Mouse (Mus musculus) liver, embryonic 15.5 days (tissue): Measurements from ENCODE around the gene Crb1. TPM values are rescaled to one million over a fixed set of nuclear protein-coding genes. Genes with fewer than 3 reads are reported as not detected.

ENCODE experiments used
- ATAC-seq: fragments of 200-750 bp; cut with Nextera tagmentation; 2 replicates; pipeline ENCODE4 v1.8.0; 2017; ENCODE audit warnings: moderate number of reproducible peaks, mild to moderate bottlenecking, moderate library complexity; ENCODE audit not compliant: insufficient read depth
- H3K27ac ChIP-seq: fragments of 300-500 bp; sonication (generic); replicated peaks from 2 replicates; pipeline ENCODE4 v1.5.1; 2015; ENCODE audit warnings: mild to moderate bottlenecking, inconsistent platforms
- H3K27me3 ChIP-seq: fragments of 300-500 bp; sonication (generic); 2 replicates; pipeline ENCODE4 v1.6.1; 2015; ENCODE audit warnings: mild to moderate bottlenecking, inconsistent platforms
- H3K36me3 ChIP-seq: fragments of 300-500 bp; sonication (generic); replicated peaks from 2 replicates; pipeline ENCODE4 v1.6.1; 2015; ENCODE audit warnings: moderate library complexity, mild to moderate bottlenecking, inconsistent platforms
- H3K4me1 ChIP-seq: fragments of 300-500 bp; sonication (generic); replicated peaks from 2 replicates; pipeline ENCODE4 v1.6.1; 2015; ENCODE audit warnings: inconsistent platforms
- H3K4me2 ChIP-seq: fragments of 300-500 bp; sonication (generic); 2 replicates; pipeline ENCODE4 v1.6.1; 2015; ENCODE audit warnings: moderate library complexity, mild to moderate bottlenecking, inconsistent platforms
- H3K4me3 ChIP-seq: fragments of 300-500 bp; sonication (generic); replicated peaks from 2 replicates; pipeline ENCODE4 v1.5.1; 2015; ENCODE audit warnings: mild to moderate bottlenecking, inconsistent platforms
- H3K9ac ChIP-seq: fragments of 300-500 bp; sonication (generic); 2 replicates; pipeline ENCODE4 v1.6.1; 2015; ENCODE audit warnings: moderate library complexity, mild to moderate bottlenecking, inconsistent platforms
- H3K9me3 ChIP-seq: fragments of 300-500 bp; sonication (generic); replicated peaks from 2 replicates; pipeline ENCODE4 v1.6.1; 2016; ENCODE audit warnings: inconsistent platforms
- WGBS: fragments of 180-500 bp; shearing (Covaris S2); methylation state at CpG from one replicate; pipeline ENCODE4 v1.1.7; 2015; ENCODE audit warnings: mixed read lengths; ENCODE audit not compliant: insufficient replicate concordance; 5-methylcytosine and 5-hydroxymethylcytosine counted together
- polyA plus RNA-seq: library from polyadenylated mRNA; unstranded; fragments of >200 nt; fragmentation: Nextera tagmentation; extraction: Ambion mirVana; gene quantifications from 2 replicates; pipeline ENCODE4 v1.2.1, GENCODE M21; 2015

Crb1 gene
- polyA plus RNA-seq, 1 experiment from 2014 or later: not detected

- H3K4me1 ChIP-seq: no peaks in the 10 kb centered on the region
- ATAC-seq: no peak
- no peaks in the 10 kb centered on the region for H3K27me3 ChIP-seq
- no peak overlapping the region for H3K4me2 ChIP-seq
- H3K9ac ChIP-seq: no peak overlapping the region
- no peaks in the 10 kb centered on the region for H3K9me3 ChIP-seq
- WGBS: 54% methylated on average over 4 of the region's 4 CpGs
- no peak overlapping the region for H3K27ac ChIP-seq
- no peak overlapping the region for H3K4me3 ChIP-seq
- H3K36me3 ChIP-seq: no peaks in the 10 kb centered on the region
Measured at GRCm38 (mm10) chr1:139210505-139210904, 166.4 kb downstream of the Crb1 start.

- no peak overlapping the region for H3K4me2 ChIP-seq
- H3K9ac ChIP-seq: no peak overlapping the region
- no peaks in the 10 kb centered on the region for H3K9me3 ChIP-seq
- no peaks in the 10 kb centered on the region for H3K36me3 ChIP-seq
- H3K27ac ChIP-seq: no peak overlapping the region
- no peaks in the 10 kb centered on the region for H3K27me3 ChIP-seq
- WGBS: 56% methylated on average over 7 of the region's 7 CpGs
- H3K4me1 ChIP-seq: no peaks in the 10 kb centered on the region
- ATAC-seq: no peak
- H3K4me3 ChIP-seq: no peak overlapping the region
Measured at GRCm38 (mm10) chr1:139209796-139210195, 167.1 kb downstream of the Crb1 start.

- H3K4me1 ChIP-seq: no peaks in the 10 kb centered on the region
- H3K36me3 ChIP-seq: no peaks in the 10 kb centered on the region
- no peak for ATAC-seq
- H3K27me3 ChIP-seq: no peaks in the 10 kb centered on the region
- H3K4me3 ChIP-seq: no peak overlapping the region
- H3K9me3 ChIP-seq: no peaks in the 10 kb centered on the region
- no peak overlapping the region for H3K9ac ChIP-seq
- WGBS: 39% methylated on average over 4 of the region's 4 CpGs
- H3K27ac ChIP-seq: no peak overlapping the region
- no peak overlapping the region for H3K4me2 ChIP-seq
Measured at GRCm38 (mm10) chr1:139206259-139206658, 170.6 kb downstream of the Crb1 start.

GRCm38 (mm10) chr1:139203026-139203425 lies 173.9 kb downstream of the Crb1 start:
- no peaks in the 10 kb centered on the region for H3K27me3 ChIP-seq
- no peak overlapping the region for H3K9ac ChIP-seq
- H3K9me3 ChIP-seq: no peaks in the 10 kb centered on the region
- 54% methylated on average over 5 of the region's 5 CpGs for WGBS
- H3K4me1 ChIP-seq: no peaks in the 10 kb centered on the region
- no peak for ATAC-seq
- no peak overlapping the region for H3K27ac ChIP-seq
- no peak overlapping the region for H3K4me3 ChIP-seq
- H3K4me2 ChIP-seq: no peak overlapping the region
- no peaks in the 10 kb centered on the region for H3K36me3 ChIP-seq

GRCm38 (mm10) chr1:139194428-139195028 lies 182.4 kb downstream of the Crb1 start:
- no peaks in the 10 kb centered on the region for H3K36me3 ChIP-seq
- H3K9ac ChIP-seq: no peak overlapping the region
- no peak overlapping the region for H3K4me2 ChIP-seq
- H3K27me3 ChIP-seq: no peaks in the 10 kb centered on the region
- 28% methylated on average over 5 of the region's 5 CpGs for WGBS
- no peak for ATAC-seq
- H3K27ac ChIP-seq: no peak overlapping the region
- no peaks in the 10 kb centered on the region for H3K9me3 ChIP-seq
- H3K4me1 ChIP-seq: no peaks in the 10 kb centered on the region
- no peak overlapping the region for H3K4me3 ChIP-seq

GRCm38 (mm10) chr1:139194011-139194410 lies 182.9 kb downstream of the Crb1 start:
- no peak overlapping the region for H3K4me2 ChIP-seq
- no peak overlapping the region for H3K27ac ChIP-seq
- H3K4me1 ChIP-seq: no peaks in the 10 kb centered on the region
- no peak overlapping the region for H3K4me3 ChIP-seq
- ATAC-seq: no peak
- no peaks in the 10 kb centered on the region for H3K36me3 ChIP-seq
- H3K27me3 ChIP-seq: no peaks in the 10 kb centered on the region
- H3K9ac ChIP-seq: no peak overlapping the region
- H3K9me3 ChIP-seq: no peaks in the 10 kb centered on the region
- 53% methylated on average over 2 of the region's 2 CpGs for WGBS

GRCm38 (mm10) chr1:139192635-139193034 lies 184.3 kb downstream of the Crb1 start:
- H3K4me1 ChIP-seq: no peaks in the 10 kb centered on the region
- H3K4me2 ChIP-seq: no peak overlapping the region
- WGBS: 52% methylated on average over 3 of the region's 3 CpGs
- no peaks in the 10 kb centered on the region for H3K27me3 ChIP-seq
- no peaks in the 10 kb centered on the region for H3K36me3 ChIP-seq
- H3K27ac ChIP-seq: no peak overlapping the region
- no peak overlapping the region for H3K4me3 ChIP-seq
- no peak for ATAC-seq
- no peaks in the 10 kb centered on the region for H3K9me3 ChIP-seq
- no peak overlapping the region for H3K9ac ChIP-seq

GRCm38 (mm10) chr1:139180481-139181149 lies 196.3 kb downstream of the Crb1 start:
- no peak for ATAC-seq
- 56% methylated on average over 6 of the region's 6 CpGs for WGBS
- Histone ChIP-seq H3K9ac (no peak overlapping the region), H3K9me3 (no peaks in the 10 kb centered on the region), H3K4me3 (no peak overlapping the region), H3K36me3 (no peaks in the 10 kb centered on the region), H3K4me1 (no peaks in the 10 kb centered on the region), H3K27ac (no peak overlapping the region), H3K4me2 (no peak overlapping the region), H3K27me3 (no peaks in the 10 kb centered on the region)

- ATAC-seq: no peak
- Histone ChIP-seq H3K4me1 (no peaks in the 10 kb centered on the region), H3K9me3 (no peaks in the 10 kb centered on the region), H3K27me3 (no peaks in the 10 kb centered on the region), H3K9ac (no peak overlapping the region), H3K4me2 (no peak overlapping the region), H3K36me3 (no peaks in the 10 kb centered on the region), H3K4me3 (no peak overlapping the region), H3K27ac (no peak overlapping the region)
- WGBS: 75% methylated on average over 1 of the region's 1 CpGs
Measured at GRCm38 (mm10) chr1:139179707-139180106, 197.2 kb downstream of the Crb1 start.

GRCm38 (mm10) chr1:139174058-139174832 lies 202.7 kb downstream of the Crb1 start:
- Histone ChIP-seq H3K36me3 (peaks cover 15% of the 10 kb centered on the region), H3K9ac (no peak overlapping the region), H3K27me3 (no peaks in the 10 kb centered on the region), H3K4me3 (no peak overlapping the region), H3K4me2 (no peak overlapping the region), H3K27ac (no peak overlapping the region), H3K4me1 (no peaks in the 10 kb centered on the region), H3K9me3 (no peaks in the 10 kb centered on the region)
- 55% methylated on average over 3 of the region's 3 CpGs for WGBS
- no peak for ATAC-seq

- WGBS: 39% methylated on average over 5 of the region's 5 CpGs
Measured at GRCm38 (mm10) chr1:139162814-139163213, 214.1 kb downstream of the Crb1 start.

More at GRCm38 (mm10) chr1:139162814-139163213, 214.1 kb downstream of the Crb1 start:
- no peaks in the 10 kb centered on the region for H3K4me1 ChIP-seq
- no peak overlapping the region for H3K27ac ChIP-seq
- H3K9ac ChIP-seq: no peak overlapping the region
- H3K4me2 ChIP-seq: no peak overlapping the region
- no peak overlapping the region for H3K4me3 ChIP-seq
- no peaks in the 10 kb centered on the region for H3K9me3 ChIP-seq
- H3K27me3 ChIP-seq: no peaks in the 10 kb centered on the region
- ATAC-seq: no peak
- no peaks in the 10 kb centered on the region for H3K36me3 ChIP-seq
